Mouse (Mus musculus) adrenal gland, postnatal 36 days (tissue): ENCODE data around the gene Gpc3. TPM values are rescaled to one million over a fixed set of nuclear protein-coding genes. Genes with fewer than 3 reads are reported as not detected.

Experiments
- DNase-seq, 2 experiments: peaks; one replicate each; pipeline ENCODE4 v3.0.0; 2021; ENCODE audit warnings: mixed read lengths in 1 of 2
- long read RNA-seq, 2 experiments: library from polyadenylated mRNA; stranded (forward); transcript quantifications; one replicate each; pipeline ENCODE4 v2.0.0; 2021; ENCODE audit warnings: borderline sequencing depth in 2 of 2
- total RNA-seq, 2 experiments: library from RNA; stranded (reverse); gene quantifications; 2 replicates each; pipeline ENCODE4 v1.2.3; 2021

Gene Gpc3
- total RNA-seq, result 10 to 100 TPM; 50.2 to 64.1 TPM
- long read RNA-seq, experiment 1, transcript Gpc3-201 (8 exons, 2,216 nt), result major isoform, 40 of 42 reads
- long read RNA-seq, experiment 1, partial matches to known transcripts, result 2 of 42 reads
- long read RNA-seq, experiment 1, other reads (novel, unspliced or antisense), result 0 of 42 reads
- long read RNA-seq, experiment 2, transcript Gpc3-201 (8 exons, 2,216 nt), result major isoform, 7 of 8 reads
- long read RNA-seq, experiment 2, partial matches to known transcripts, result 1 of 8 reads
- long read RNA-seq, experiment 2, other reads (novel, unspliced or antisense), result 0 of 8 reads

- peak in 1 of 2 experiments; percentile 74 for DNase-seq
These were observed at the start of gene Gpc3 for GRCm38 (mm10) chrX:52613328-52614030. Gene Gpc3 (minus strand): TSS chrX:52613950.

GRCm38 (mm10) chrX:52651975-52652374 lies 38.2 kb upstream of the Gpc3 start:
- peak; percentile 5 to 30 for DNase-seq

GRCm38 (mm10) chrX:52651472-52651948 lies 37.8 kb upstream of the Gpc3 start:
- no peak for DNase-seq

- no peak for DNase-seq
These were observed 35.4 kb upstream of the Gpc3 start for GRCm38 (mm10) chrX:52648910-52649785.

GRCm38 (mm10) chrX:52644393-52644792 lies 30.6 kb upstream of the Gpc3 start:
- no peak for DNase-seq

- DNase-seq, result no peak
These were observed 29.6 kb upstream of the Gpc3 start for GRCm38 (mm10) chrX:52643350-52643749.

GRCm38 (mm10) chrX:52642126-52642525 lies 28.4 kb upstream of the Gpc3 start:
- DNase-seq, result no peak

- DNase-seq, result no peak
These were observed 23.7 kb upstream of the Gpc3 start for GRCm38 (mm10) chrX:52637419-52637818.

GRCm38 (mm10) chrX:52633976-52634375 lies 20.2 kb upstream of the Gpc3 start:
- DNase-seq, result no peak

GRCm38 (mm10) chrX:52632688-52633324 lies 19.1 kb upstream of the Gpc3 start:
- DNase-seq, result no peak

- no peak for DNase-seq
These were observed 13.4 kb upstream of the Gpc3 start for GRCm38 (mm10) chrX:52626963-52627716.

GRCm38 (mm10) chrX:52617813-52618212 lies 4.1 kb upstream of the Gpc3 start:
- DNase-seq, result no peak

- DNase-seq, result no peak
These were observed 2.4 kb upstream of the Gpc3 start for GRCm38 (mm10) chrX:52616152-52616551.

GRCm38 (mm10) chrX:52614031-52614381 lies 256 bp upstream of the Gpc3 start:
- DNase-seq, result peak in 1 of 2 experiments; percentile 70

- no peak for DNase-seq
These were observed 944 bp downstream of the Gpc3 start for GRCm38 (mm10) chrX:52612806-52613205.

GRCm38 (mm10) chrX:52611987-52612670 lies 1.6 kb downstream of the Gpc3 start:
- peak in 1 of 2 experiments; percentile 1 for DNase-seq

- DNase-seq, result no peak
These were observed 2.2 kb downstream of the Gpc3 start for GRCm38 (mm10) chrX:52611541-52611940.

GRCm38 (mm10) chrX:52603143-52603542 lies 10.6 kb downstream of the Gpc3 start:
- no peak for DNase-seq

- no peak for DNase-seq
These were observed 14.5 kb downstream of the Gpc3 start for GRCm38 (mm10) chrX:52599246-52599645.

GRCm38 (mm10) chrX:52587671-52588070 lies 26.1 kb downstream of the Gpc3 start:
- no peak for DNase-seq

- DNase-seq, result no peak
These were observed 53.8 kb downstream of the Gpc3 start for GRCm38 (mm10) chrX:52559995-52560394.
